17 mouse cellular contexts compared by ENCODE assay signal in genomic region chr8:104633156-104633744, GRCm38 (mm10). TPM values are rescaled to one million over a fixed set of nuclear protein-coding genes. Genes with fewer than 3 reads are reported as not detected.
DNase-seq lines count a peak whose midpoint lies in the region; ATAC-seq and TF ChIP-seq lines count a peak whose summit lies in the region.
"Had no signal": no experiment of that assay in that cellular context is flagged by ENCODE, and none has a peak within 500 bp of the region (broad histone marks: within the 10 kb centered on the region; RNA-seq: fewer than 3 reads in every experiment).

No protein-coding gene starts in this region.

- no peak overlapping the region for H3K9ac ChIP-seq in stomach, postnatal 0 days (ENCODE audit: low read length)
- H3K9ac ChIP-seq: embryonic facial prominence, embryonic 15.5 days; hindbrain, embryonic 13.5 days had no signal

- DNase-seq in heart, adult 18-20 months, result peak; percentile 39 to 44
- DNase-seq in heart, postnatal 25 days (ENCODE audit: low spot score), result no peak
- DNase-seq in right cerebral cortex, postnatal 10 days (ENCODE audit: low spot score in 2 of 2), result peak; percentile 16 to 22
- DNase-seq in right cerebral cortex, postnatal 14 days, result no peak
- peak; percentile 31 for DNase-seq in gastrocnemius, postnatal 25 days
- peak; percentile 9 to 46 for DNase-seq in heart, postnatal 14 days
- no peak for DNase-seq in stomach, postnatal 0 days (ENCODE audit: low spot score)
- DNase-seq: lung, postnatal 14 days had no signal

- no peak overlapping the region for H3K27ac ChIP-seq in stomach, postnatal 0 days (replicated peaks)
- H3K27ac ChIP-seq: embryonic facial prominence, embryonic 15.5 days; hindbrain, embryonic 13.5 days; kidney, postnatal 0 days; left cerebral cortex, adult 2 months had no signal

- intact Hi-C loops in heart, postnatal 25 days (cut with DNase I), result no loop called here
- intact Hi-C loops in heart, postnatal 14 days (cut with DNase I), result no loop called here

- H3K4me3 ChIP-seq in stomach, postnatal 0 days (ENCODE audit: low read depth, low read length), result no peak overlapping the region
- H3K4me3 ChIP-seq: embryonic facial prominence, embryonic 15.5 days; hindbrain, embryonic 13.5 days; left cerebral cortex, adult 2 months had no signal

- no peaks in the 10 kb centered on the region for H3K9me3 ChIP-seq in stomach, postnatal 0 days (ENCODE audit: control insufficient read depth, low read length)
- H3K9me3 ChIP-seq: embryonic facial prominence, embryonic 15.5 days; G1E; hindbrain, embryonic 13.5 days had no signal

- H3K4me2 ChIP-seq in stomach, postnatal 0 days (replicated peaks; ENCODE audit: low read depth), result no peak overlapping the region
- H3K4me2 ChIP-seq: embryonic facial prominence, embryonic 15.5 days; hindbrain, embryonic 13.5 days; liver, embryonic 11.5 days had no signal

- 55% methylated on average over 9 of the region's 9 CpGs for WGBS in stomach, postnatal 0 days

- TF ChIP-seq EP300 in stomach, postnatal 0 days (optimal IDR thresholded peaks at IDR 0.05), result no peak

- no peak for TF ChIP-seq CTCF in stomach, postnatal 0 days (IDR thresholded peaks at IDR 0.05; ENCODE audit: low read depth)

- 0 out of 2 replicates have a peak, but pooled peaks cover 2% of the 10 kb centered on the region for H3K4me1 ChIP-seq in stomach, postnatal 0 days (replicated peaks; ENCODE audit: control insufficient read depth, insufficient read depth)

- no peak for ATAC-seq in stomach, postnatal 0 days (ENCODE audit: low FRiP score, low TSS enrichment)
- no peak for ATAC-seq in frontal cortex, adult (ENCODE audit: low TSS enrichment)

- H3K27me3 ChIP-seq in stomach, postnatal 0 days (ENCODE audit: control insufficient read depth, insufficient read depth, low read length), result no peaks in the 10 kb centered on the region

- H3K36me3 ChIP-seq in stomach, postnatal 0 days (ENCODE audit: control insufficient read depth, insufficient read depth, low read length), result peaks cover 2% of the 10 kb centered on the region; the same call in 1 of the 2 replicates

RNA-seq across cellular contexts. Expression of gene Rrad, which starts 2.1 kb away (rescaled TPM):
- total RNA-seq in heart, adult 18-20 months (2021), result 100 to 1,000 TPM in 1 of 2 experiments, 10 to 100 TPM in 1; 88.7 to 108 TPM
- total RNA-seq in heart, postnatal 25 days (2021), result 100 to 1,000 TPM; 323 to 376 TPM
- total RNA-seq in gastrocnemius, postnatal 25 days (2021), result 1 to 10 TPM; 3.8 to 6.2 TPM
- total RNA-seq in heart, postnatal 14 days (2021), result 100 to 1,000 TPM; 198 to 203 TPM
- polyA plus RNA-seq in stomach, postnatal 0 days (2015; fragmentation: Nextera tagmentation; extraction: Ambion mirVana), result 10.3 and 12.8 TPM in 2 replicates

RNA-seq across cellular contexts. Expression of gene Ciao2b, which starts 8.5 kb away (rescaled TPM):
- 10 to 100 TPM; 62.2 to 66.5 TPM for total RNA-seq in heart, adult 18-20 months (2021)
- 10 to 100 TPM; 58.7 to 66.5 TPM for total RNA-seq in heart, postnatal 25 days (2021)
- total RNA-seq in gastrocnemius, postnatal 25 days (2021), result 10 to 100 TPM; 27.3 to 33.1 TPM
- total RNA-seq in heart, postnatal 14 days (2021), result 10 to 100 TPM; 52.9 to 63.6 TPM
- polyA plus RNA-seq in stomach, postnatal 0 days (2015; fragmentation: Nextera tagmentation; extraction: Ambion mirVana), result 71.2 and 76.1 TPM in 2 replicates

RNA-seq across cellular contexts. Expression of gene Cdh16, which starts 9.1 kb away (rescaled TPM):
- 1 to 10 TPM; 3.9 to 5.2 TPM for total RNA-seq in heart, adult 18-20 months (2021)
- 1 to 10 TPM; 2.4 to 3.1 TPM for total RNA-seq in heart, postnatal 25 days (2021)
- total RNA-seq in gastrocnemius, postnatal 25 days (2021), result not detected
- total RNA-seq in heart, postnatal 14 days (2021), result 1 to 10 TPM; 3.3 to 3.5 TPM
- polyA plus RNA-seq in stomach, postnatal 0 days (2015; fragmentation: Nextera tagmentation; extraction: Ambion mirVana), result 0.30 TPM in 2 replicates
- total RNA-seq: common myeloid progenitor, adult 5-6 weeks; left cerebral cortex, adult 2 months had no signal
- polyA plus RNA-seq: forebrain, embryonic 16.5 days; G1E; hindbrain, embryonic 13.5 days had no signal

RNA-seq across cellular contexts. Expression of gene Pdp2, which starts 42.0 kb away (rescaled TPM):
- 10 to 100 TPM; 18.1 to 22.5 TPM for total RNA-seq in heart, adult 18-20 months (2021)
- total RNA-seq in heart, postnatal 25 days (2021), result 10 to 100 TPM; 20.1 to 29.0 TPM
- 1 to 10 TPM; 2.8 to 2.9 TPM for total RNA-seq in gastrocnemius, postnatal 25 days (2021)
- 10 to 100 TPM; 17.0 to 18.2 TPM for total RNA-seq in heart, postnatal 14 days (2021)
- polyA plus RNA-seq in stomach, postnatal 0 days (2015; fragmentation: Nextera tagmentation; extraction: Ambion mirVana), result 5.5 and 6.2 TPM in 2 replicates

Comparison
In these comparisons a context has a peak if more than half of its experiments do, and no peak if none do; other contexts are left out.
1. DNase-seq: peak in heart, adult 18-20 months (2 of 2), right cerebral cortex, postnatal 10 days (2 of 2), gastrocnemius, postnatal 25 days (single experiment) and heart, postnatal 14 days (2 of 2); none in heart, postnatal 25 days (single experiment), right cerebral cortex, postnatal 14 days (single experiment) and stomach, postnatal 0 days (single experiment).
2. RNA of gene Rrad, which starts 2.1 kb away (total RNA-seq): 323 to 376 TPM in heart, postnatal 25 days, 198 to 203 TPM in heart, postnatal 14 days and 88.7 to 108 TPM in heart, adult 18-20 months; 3.8 to 6.2 TPM in gastrocnemius, postnatal 25 days; every median in the first group is over 10 times any median in the second.